Mouse (Mus musculus): Measurements from ENCODE around the gene Olfr974. TPM values are rescaled to one million over a fixed set of nuclear protein-coding genes. Genes with fewer than 3 reads are reported as not detected.

The Olfr974 gene
- not detected for polyA plus RNA-seq (2015; fragmentation: Illumina TruSeq; extraction: RNeasy Lipid Tissue Mini Kit (QIAGEN cat#74804); ENCODE audit: insufficient read depth, low replicate concordance)

GRCm38 (mm10) chr9:39937201-39937600 is at the start of gene Olfr974:
Gene Olfr974, plus strand, starts transcription at chr9:39937501.

GRCm38 (mm10) chr9:39907036-39907435 is 30.3 kb upstream of the Olfr974 start, which contains the start of gene Olfr229:
Gene Olfr229, plus strand, starts transcription at chr9:39907336.

GRCm38 (mm10) chr9:39951946-39952345 is 14.6 kb downstream of the Olfr974 start, which contains the start of gene Olfr975:
Gene Olfr975, minus strand, starts transcription at chr9:39952046.

GRCm38 (mm10) chr9:39961033-39961432 is 23.7 kb downstream of the Olfr974 start, which contains the start of gene Olfr976:
Gene Olfr976, minus strand, starts transcription at chr9:39961133.

GRCm38 (mm10) chr9:39991813-39992212 is 54.5 kb downstream of the Olfr974 start, which contains the start of gene Olfr978:
Gene Olfr978, plus strand, starts transcription at chr9:39992113.

Other genes starting within 250 kb of the Olfr974 start
- not detected for gene Olfr149, start 230.4 kb upstream of the Olfr974 start, polyA plus RNA-seq (2015; fragmentation: Illumina TruSeq; extraction: RNeasy Lipid Tissue Mini Kit (QIAGEN cat#74804); ENCODE audit: insufficient read depth, low replicate concordance)
- not detected for gene Olfr965, start 226.1 kb upstream of the Olfr974 start, polyA plus RNA-seq (2015; fragmentation: Illumina TruSeq; extraction: RNeasy Lipid Tissue Mini Kit (QIAGEN cat#74804); ENCODE audit: insufficient read depth, low replicate concordance)
- gene Olfr150, start 206.5 kb upstream of the Olfr974 start, polyA plus RNA-seq (2015; fragmentation: Illumina TruSeq; extraction: RNeasy Lipid Tissue Mini Kit (QIAGEN cat#74804); ENCODE audit: insufficient read depth, low replicate concordance), result not detected
- gene Olfr967, start 191.3 kb upstream of the Olfr974 start, polyA plus RNA-seq (2015; fragmentation: Illumina TruSeq; extraction: RNeasy Lipid Tissue Mini Kit (QIAGEN cat#74804); ENCODE audit: insufficient read depth, low replicate concordance), result not detected
- not detected for gene Olfr968, start 154.2 kb upstream of the Olfr974 start, polyA plus RNA-seq (2015; fragmentation: Illumina TruSeq; extraction: RNeasy Lipid Tissue Mini Kit (QIAGEN cat#74804); ENCODE audit: insufficient read depth, low replicate concordance)
- gene Olfr969, start 146.6 kb upstream of the Olfr974 start, polyA plus RNA-seq (2015; fragmentation: Illumina TruSeq; extraction: RNeasy Lipid Tissue Mini Kit (QIAGEN cat#74804); ENCODE audit: insufficient read depth, low replicate concordance), result not detected
- not detected for gene Olfr970, start 128.6 kb upstream of the Olfr974 start, polyA plus RNA-seq (2015; fragmentation: Illumina TruSeq; extraction: RNeasy Lipid Tissue Mini Kit (QIAGEN cat#74804); ENCODE audit: insufficient read depth, low replicate concordance)
- gene Olfr971, start 100.6 kb upstream of the Olfr974 start, polyA plus RNA-seq (2015; fragmentation: Illumina TruSeq; extraction: RNeasy Lipid Tissue Mini Kit (QIAGEN cat#74804); ENCODE audit: insufficient read depth, low replicate concordance), result not detected
- not detected for gene Olfr972, start 71.1 kb upstream of the Olfr974 start, polyA plus RNA-seq (2015; fragmentation: Illumina TruSeq; extraction: RNeasy Lipid Tissue Mini Kit (QIAGEN cat#74804); ENCODE audit: insufficient read depth, low replicate concordance)
- not detected for gene Olfr229, start 30.2 kb upstream of the Olfr974 start, polyA plus RNA-seq (2015; fragmentation: Illumina TruSeq; extraction: RNeasy Lipid Tissue Mini Kit (QIAGEN cat#74804); ENCODE audit: insufficient read depth, low replicate concordance)
- not detected for gene Olfr975, start 14.5 kb downstream of the Olfr974 start, polyA plus RNA-seq (2015; fragmentation: Illumina TruSeq; extraction: RNeasy Lipid Tissue Mini Kit (QIAGEN cat#74804); ENCODE audit: insufficient read depth, low replicate concordance)
- not detected for gene Olfr976, start 23.6 kb downstream of the Olfr974 start, polyA plus RNA-seq (2015; fragmentation: Illumina TruSeq; extraction: RNeasy Lipid Tissue Mini Kit (QIAGEN cat#74804); ENCODE audit: insufficient read depth, low replicate concordance)
- not detected for gene Olfr978, start 54.6 kb downstream of the Olfr974 start, polyA plus RNA-seq (2015; fragmentation: Illumina TruSeq; extraction: RNeasy Lipid Tissue Mini Kit (QIAGEN cat#74804); ENCODE audit: insufficient read depth, low replicate concordance)
- gene Olfr979, start 66.0 kb downstream of the Olfr974 start, polyA plus RNA-seq (2015; fragmentation: Illumina TruSeq; extraction: RNeasy Lipid Tissue Mini Kit (QIAGEN cat#74804); ENCODE audit: insufficient read depth, low replicate concordance), result not detected
- gene Olfr980, start 72.1 kb downstream of the Olfr974 start, polyA plus RNA-seq (2015; fragmentation: Illumina TruSeq; extraction: RNeasy Lipid Tissue Mini Kit (QIAGEN cat#74804); ENCODE audit: insufficient read depth, low replicate concordance), result not detected
- gene Olfr981, start 84.0 kb downstream of the Olfr974 start, polyA plus RNA-seq (2015; fragmentation: Illumina TruSeq; extraction: RNeasy Lipid Tissue Mini Kit (QIAGEN cat#74804); ENCODE audit: insufficient read depth, low replicate concordance), result not detected
- gene Olfr982, start 136.3 kb downstream of the Olfr974 start, polyA plus RNA-seq (2015; fragmentation: Illumina TruSeq; extraction: RNeasy Lipid Tissue Mini Kit (QIAGEN cat#74804); ENCODE audit: insufficient read depth, low replicate concordance), result not detected
- not detected for gene Olfr983, start 156.1 kb downstream of the Olfr974 start, polyA plus RNA-seq (2015; fragmentation: Illumina TruSeq; extraction: RNeasy Lipid Tissue Mini Kit (QIAGEN cat#74804); ENCODE audit: insufficient read depth, low replicate concordance)
- not detected for gene Olfr984, start 176.7 kb downstream of the Olfr974 start, polyA plus RNA-seq (2015; fragmentation: Illumina TruSeq; extraction: RNeasy Lipid Tissue Mini Kit (QIAGEN cat#74804); ENCODE audit: insufficient read depth, low replicate concordance)
- gene Olfr985, start 192.7 kb downstream of the Olfr974 start, polyA plus RNA-seq (2015; fragmentation: Illumina TruSeq; extraction: RNeasy Lipid Tissue Mini Kit (QIAGEN cat#74804); ENCODE audit: insufficient read depth, low replicate concordance), result not detected
- not detected for gene Tmem225, start 210.6 kb downstream of the Olfr974 start, polyA plus RNA-seq (2015; fragmentation: Illumina TruSeq; extraction: RNeasy Lipid Tissue Mini Kit (QIAGEN cat#74804); ENCODE audit: insufficient read depth, low replicate concordance)
- gene Olfr986, start 243.4 kb downstream of the Olfr974 start, polyA plus RNA-seq (2015; fragmentation: Illumina TruSeq; extraction: RNeasy Lipid Tissue Mini Kit (QIAGEN cat#74804); ENCODE audit: insufficient read depth, low replicate concordance), result not detected

Measured in spleen, adult 10 weeks (tissue).